Mouse (Mus musculus) gastrocnemius, postnatal 14 days (tissue): ENCODE data around the gene Oaz1. TPM values are rescaled to one million over a fixed set of nuclear protein-coding genes. Genes with fewer than 3 reads are reported as not detected.
"Not testable (repeated sequence)": the region's sequence is repeated elsewhere in the genome, so short reads cannot be mapped to it uniquely, and the experiment has no call there.

Source experiments
- DNase-seq: peaks from one replicate; pipeline ENCODE4 v3.0.0; 2021; ENCODE audit warnings: mixed read lengths
- intact Hi-C: fragments of 180-260 bp; cut with DNase I; formaldehyde crosslinking; loops from one replicate; pipeline ENCODE4 v1.15.1; 2025; ENCODE audit warnings: low total_unique reads
- total RNA-seq, 2 experiments: library from RNA; stranded (reverse); gene quantifications; 2 replicates each; pipeline ENCODE4 v1.2.3; 2021

Gene Oaz1
- total RNA-seq, 2 experiments from 2014 or later, result 787 to 812 TPM

DNA sequence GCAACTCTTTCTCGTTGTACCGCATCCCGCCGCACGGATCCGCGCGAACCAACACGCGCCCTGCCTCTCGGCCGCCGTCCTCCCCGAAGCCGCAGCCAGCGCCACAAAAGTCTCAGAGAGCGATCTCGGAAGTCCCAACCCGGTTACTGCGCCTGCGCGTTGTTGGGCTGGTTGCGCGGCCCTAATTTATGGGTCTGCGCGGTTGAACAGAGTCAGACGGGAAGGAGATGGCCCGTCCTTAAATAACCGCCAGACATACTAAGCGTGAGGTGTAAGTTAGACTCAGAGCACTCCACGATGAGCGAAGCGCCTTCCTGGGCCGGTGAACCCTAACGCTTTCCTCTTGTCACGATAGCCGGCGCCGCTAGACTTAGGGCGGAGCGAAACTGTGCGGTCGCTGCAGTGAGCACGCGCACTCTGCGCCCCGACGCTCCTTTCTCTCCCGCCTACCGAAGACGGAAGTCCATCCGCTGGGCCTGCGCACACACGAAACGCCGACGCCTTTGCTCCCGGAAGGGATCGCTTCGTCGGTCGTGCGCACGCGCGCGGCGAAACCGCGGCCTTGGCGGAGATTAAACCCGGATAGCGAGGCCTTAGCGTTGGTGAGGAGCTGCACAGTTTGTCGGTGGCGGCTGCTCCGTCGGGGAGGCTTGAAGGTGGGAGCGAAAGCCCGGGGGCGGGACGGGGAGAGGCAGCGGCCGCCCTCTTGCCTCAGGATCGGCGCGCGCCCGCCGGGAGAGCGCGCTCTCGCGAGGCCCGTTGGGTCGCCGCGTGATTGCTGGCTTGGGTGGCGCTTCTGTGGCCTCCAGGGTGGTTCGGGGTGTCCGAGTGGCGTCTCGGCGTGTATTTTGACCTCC lies 28.1 kb upstream of the Oaz1 start, which contains the start of the genes Sf3a2 and Plekhj1:
Sf3a2 (plus strand) TSS at position 49 of the 857 bp plus-strand sequence.
Plekhj1 (minus strand) TSS at position 477 of the 857 bp plus-strand sequence.
- DNase-seq, result peak; percentile 95
- intact Hi-C loops, result no loop called here

DNA sequence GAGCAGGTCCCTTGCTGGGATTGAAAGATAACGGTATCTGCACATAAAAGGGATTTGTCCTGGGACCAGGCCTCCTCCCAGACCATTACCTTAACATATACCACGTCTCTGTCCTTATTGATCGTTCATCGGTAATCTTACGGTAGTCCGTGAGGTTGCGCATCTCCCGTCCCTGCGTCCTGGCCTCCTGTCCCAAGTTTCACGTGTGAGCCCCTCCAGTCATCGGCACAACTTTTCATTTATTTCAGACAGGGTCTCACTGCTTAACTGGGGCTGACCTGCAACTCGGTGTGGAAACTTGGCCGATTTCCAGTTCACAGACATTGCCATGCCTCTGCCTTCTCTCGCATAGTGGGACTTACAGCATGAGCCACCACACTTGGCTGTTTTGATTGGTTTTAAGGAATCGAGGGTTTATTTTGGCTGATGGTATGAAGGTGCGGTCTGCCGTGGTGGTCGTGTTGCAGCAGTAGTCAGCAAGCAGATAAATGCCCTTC lies 27.3 kb upstream of the Oaz1 start:
- intact Hi-C loops, result no loop called here
- no peak for DNase-seq

- intact Hi-C loops, result loop anchor here (10.0 kb wide), 1 partner anchor 192 kb away; no protein-coding TSS in a partner anchor
- DNase-seq, result no peak
These were observed 24.1 kb upstream of the Oaz1 start for GRCm38 (mm10) chr10:80802204-80802912.

DNA sequence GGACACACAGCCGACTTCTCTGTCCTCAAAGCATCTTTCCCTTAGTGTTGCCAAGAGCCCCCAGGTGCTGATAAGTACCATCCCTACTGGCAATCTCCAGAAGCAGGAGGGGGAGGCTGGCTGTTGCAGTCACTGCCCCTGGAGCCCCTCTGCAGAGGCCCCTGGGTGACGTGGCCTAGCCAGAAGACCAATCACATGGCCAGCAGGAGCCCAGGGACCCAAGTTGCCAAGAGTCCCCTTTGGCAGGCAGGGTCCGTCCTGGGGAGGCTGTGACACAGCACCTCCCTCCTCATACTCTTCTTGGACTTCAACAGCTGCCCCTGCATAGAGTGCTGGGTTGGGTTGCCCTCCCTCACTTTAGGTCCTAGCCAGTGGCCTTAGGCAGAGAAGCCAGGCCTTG lies 23.5 kb upstream of the Oaz1 start:
- DNase-seq, result no peak
- intact Hi-C loops, result loop anchor here (10.0 kb wide), 1 partner anchor 192 kb away; no protein-coding TSS in a partner anchor

DNA sequence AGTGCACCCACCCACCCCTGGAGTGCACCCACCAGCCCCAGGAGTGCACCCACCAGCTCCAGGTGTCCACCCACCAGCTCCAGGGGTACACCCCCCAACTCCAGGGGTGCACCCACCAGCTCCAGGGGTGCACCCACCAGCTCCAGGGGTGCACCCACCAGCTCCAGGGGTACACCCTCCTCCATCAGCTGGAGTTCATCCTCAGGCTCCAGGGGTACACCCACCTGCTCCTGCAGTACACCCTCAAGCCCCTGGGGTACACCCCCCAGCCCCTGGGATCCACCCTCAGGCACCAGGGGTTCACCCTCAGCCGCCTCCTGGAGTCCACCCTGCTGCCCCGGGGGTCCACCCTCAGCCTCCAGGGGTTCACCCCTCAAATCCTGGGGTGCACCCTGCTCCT lies 22.1 kb upstream of the Oaz1 start:
- intact Hi-C loops, result loop anchor here (10.0 kb wide), 1 partner anchor 190 kb away; no protein-coding TSS in a partner anchor

GRCm38 (mm10) chr10:80804916-80805315 lies 21.5 kb upstream of the Oaz1 start, which contains the start of gene Amh:
Gene Amh, plus strand, starts transcription at chr10:80805243.
- DNase-seq, result no peak
- intact Hi-C loops, result loop anchor here (10.0 kb wide), 1 partner anchor 190 kb away; no protein-coding TSS in a partner anchor

More for the DNA sequence above, 22.1 kb upstream of the Oaz1 start:
- DNase-seq, result no peak

GRCm38 (mm10) chr10:80805322-80805721 lies 21.1 kb upstream of the Oaz1 start:
- no peak for DNase-seq
- intact Hi-C loops, result loop anchor here (10.0 kb wide), 1 partner anchor 189 kb away; no protein-coding TSS in a partner anchor

DNA sequence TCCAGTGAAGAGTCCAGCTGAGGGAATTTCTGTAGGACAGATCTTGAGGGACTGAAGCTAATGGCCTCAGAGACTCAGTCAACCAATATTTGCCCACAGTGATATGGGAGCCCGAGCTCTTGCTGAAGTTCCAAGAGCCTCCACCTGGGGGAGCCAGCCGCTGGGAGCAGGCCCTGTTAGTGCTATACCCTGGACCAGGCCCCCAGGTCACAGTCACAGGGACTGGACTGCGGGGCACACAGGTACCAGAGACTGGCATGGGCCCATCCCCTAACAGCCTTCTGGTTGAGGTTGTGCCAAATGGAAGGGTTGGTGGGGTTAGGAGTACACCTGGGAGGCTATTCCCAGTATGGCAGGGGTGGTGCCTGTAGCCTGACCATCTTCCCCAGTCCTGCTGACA lies 20.5 kb upstream of the Oaz1 start:
- peak; percentile 82 for DNase-seq
- intact Hi-C loops, result loop anchor here (10.0 kb wide), 1 partner anchor 189 kb away; no protein-coding TSS in a partner anchor

DNA sequence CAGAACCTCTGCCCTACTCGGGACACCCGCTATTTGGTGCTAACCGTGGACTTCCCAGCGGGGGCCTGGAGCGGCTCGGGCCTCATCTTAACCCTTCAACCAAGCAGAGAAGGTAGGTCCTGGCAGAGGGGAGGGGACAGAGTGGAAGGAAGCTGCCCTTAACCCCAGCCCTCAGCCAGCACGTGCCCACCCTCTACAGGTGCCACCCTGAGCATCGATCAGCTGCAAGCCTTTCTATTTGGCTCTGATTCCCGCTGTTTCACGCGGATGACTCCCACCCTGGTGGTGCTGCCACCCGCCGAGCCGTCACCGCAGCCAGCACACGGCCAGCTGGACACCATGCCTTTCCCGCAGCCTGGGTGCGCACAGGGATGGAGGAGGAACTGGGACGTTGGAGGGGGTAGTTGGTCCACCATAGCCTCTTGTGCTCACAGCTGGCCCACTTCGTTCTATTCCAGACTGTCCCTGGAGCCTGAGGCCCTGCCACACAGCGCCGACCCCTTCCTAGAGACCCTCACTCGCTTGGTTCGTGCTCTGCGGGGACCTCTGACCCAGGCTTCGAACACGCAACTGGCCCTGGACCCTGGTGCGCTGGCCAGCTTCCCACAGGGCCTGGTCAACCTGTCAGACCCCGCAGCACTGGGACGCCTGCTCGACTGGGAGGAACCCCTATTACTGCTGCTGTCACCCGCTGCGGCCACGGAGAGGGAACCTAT lies 20.0 kb upstream of the Oaz1 start:
- DNase-seq, result no peak
- intact Hi-C loops, result loop anchor here (10.0 kb wide), 1 partner anchor 188 kb away; no protein-coding TSS in a partner anchor

DNA sequence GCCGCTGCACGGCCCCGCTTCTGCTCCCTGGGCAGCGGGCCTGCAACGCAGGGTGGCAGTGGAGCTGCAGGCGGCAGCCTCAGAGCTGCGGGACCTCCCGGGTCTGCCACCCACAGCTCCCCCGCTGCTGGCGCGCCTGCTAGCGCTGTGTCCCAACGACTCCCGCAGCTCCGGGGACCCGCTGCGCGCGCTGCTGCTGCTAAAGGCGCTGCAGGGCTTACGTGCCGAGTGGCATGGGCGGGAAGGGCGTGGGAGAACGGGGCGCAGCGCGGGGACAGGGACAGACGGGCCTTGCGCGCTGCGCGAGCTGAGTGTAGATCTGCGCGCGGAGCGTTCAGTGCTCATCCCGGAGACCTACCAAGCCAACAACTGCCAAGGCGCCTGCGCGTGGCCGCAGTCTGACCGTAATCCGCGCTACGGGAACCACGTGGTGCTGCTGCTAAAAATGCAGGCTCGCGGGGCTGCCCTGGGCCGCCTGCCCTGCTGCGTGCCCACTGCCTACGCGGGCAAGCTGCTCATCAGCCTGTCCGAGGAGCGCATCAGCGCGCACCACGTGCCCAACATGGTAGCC lies 19.3 kb upstream of the Oaz1 start:
- intact Hi-C loops, result loop anchor here (10.0 kb wide), 1 partner anchor 188 kb away; no protein-coding TSS in a partner anchor
- peak; percentile 80 for DNase-seq

DNA sequence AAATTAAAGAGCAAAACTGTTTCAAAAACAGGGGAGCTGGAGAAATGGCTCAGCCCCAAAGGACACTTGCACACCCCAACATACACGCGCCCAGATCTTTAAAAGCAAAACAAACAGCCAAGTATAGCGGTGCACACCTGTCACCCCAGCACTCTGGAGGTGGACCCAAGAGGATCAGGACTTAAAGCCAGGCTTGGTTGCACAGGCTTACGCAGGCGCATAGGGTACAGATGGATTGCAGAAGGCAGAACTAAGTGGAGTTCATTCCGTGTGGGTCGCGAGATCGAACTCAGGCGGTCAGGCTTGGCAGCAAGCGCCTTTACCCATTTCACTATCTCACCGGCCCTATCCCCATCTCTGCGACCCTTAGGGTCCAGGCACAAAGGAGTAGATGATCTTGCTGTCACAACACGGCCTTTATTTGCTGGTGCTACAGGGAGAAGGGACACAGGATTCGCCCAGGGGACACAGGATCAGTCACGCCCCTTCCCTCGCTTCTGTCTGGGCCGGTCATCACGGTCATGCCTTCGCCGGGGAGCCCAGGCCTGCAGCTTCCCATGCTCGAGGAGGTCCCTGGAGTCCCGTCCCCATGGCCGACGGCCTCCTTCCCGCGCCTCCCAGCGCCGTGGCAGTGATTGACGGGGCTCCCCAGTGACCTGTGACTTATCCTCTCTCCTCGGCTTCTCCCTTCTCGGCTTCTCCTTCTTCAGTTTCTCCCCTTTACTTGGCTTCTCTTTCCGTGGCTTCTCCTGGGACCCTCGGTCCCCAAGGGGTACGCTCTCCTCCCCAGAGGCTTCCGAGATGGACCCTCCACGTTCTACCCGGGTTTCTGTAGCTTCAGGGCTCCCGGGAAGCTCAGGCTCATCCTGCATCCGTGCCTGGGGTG lies 18.1 kb upstream of the Oaz1 start:
- DNase-seq, result peak; percentile 3
- intact Hi-C loops, result loop anchor here (10.0 kb wide), 1 partner anchor 186 kb away; no protein-coding TSS in a partner anchor

DNA sequence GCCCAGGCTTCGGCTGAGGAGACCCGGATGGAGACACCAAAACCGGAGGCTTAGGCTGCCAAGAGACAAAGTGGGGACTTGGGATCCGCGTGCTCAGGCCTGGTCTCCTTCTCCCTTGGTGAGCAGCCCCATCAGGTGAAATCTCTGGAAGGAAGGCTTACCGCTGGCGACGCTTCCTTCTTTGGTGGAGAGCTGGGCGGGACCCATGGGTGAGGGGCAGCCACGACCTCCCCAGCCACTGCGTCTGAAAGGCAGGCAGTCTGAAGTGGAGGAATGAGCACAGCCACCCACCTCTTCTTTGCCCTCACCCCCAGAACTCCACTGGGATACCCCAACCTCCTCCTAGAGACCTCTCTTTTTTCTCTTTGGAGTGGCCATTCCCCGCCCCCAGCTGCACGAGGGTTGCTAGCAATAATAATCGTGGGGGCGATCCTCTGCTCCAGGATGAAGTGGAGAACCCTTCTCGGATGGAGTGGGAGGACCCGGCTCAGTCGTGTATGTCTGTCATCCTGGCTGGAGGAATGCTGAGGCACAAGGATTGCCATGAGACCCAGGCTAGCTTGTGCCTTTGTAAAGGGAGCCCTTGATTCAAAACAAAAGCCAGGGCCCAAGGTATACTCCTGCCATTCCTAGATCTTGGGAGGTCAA lies 17.3 kb upstream of the Oaz1 start:
- intact Hi-C loops, result loop anchor here (10.0 kb wide), 1 partner anchor 186 kb away; no protein-coding TSS in a partner anchor
- peak; percentile 3 for DNase-seq

GRCm38 (mm10) chr10:80810084-80810483 lies 16.4 kb upstream of the Oaz1 start:
- intact Hi-C loops, result no loop called here
- peak; percentile 11 for DNase-seq

DNA sequence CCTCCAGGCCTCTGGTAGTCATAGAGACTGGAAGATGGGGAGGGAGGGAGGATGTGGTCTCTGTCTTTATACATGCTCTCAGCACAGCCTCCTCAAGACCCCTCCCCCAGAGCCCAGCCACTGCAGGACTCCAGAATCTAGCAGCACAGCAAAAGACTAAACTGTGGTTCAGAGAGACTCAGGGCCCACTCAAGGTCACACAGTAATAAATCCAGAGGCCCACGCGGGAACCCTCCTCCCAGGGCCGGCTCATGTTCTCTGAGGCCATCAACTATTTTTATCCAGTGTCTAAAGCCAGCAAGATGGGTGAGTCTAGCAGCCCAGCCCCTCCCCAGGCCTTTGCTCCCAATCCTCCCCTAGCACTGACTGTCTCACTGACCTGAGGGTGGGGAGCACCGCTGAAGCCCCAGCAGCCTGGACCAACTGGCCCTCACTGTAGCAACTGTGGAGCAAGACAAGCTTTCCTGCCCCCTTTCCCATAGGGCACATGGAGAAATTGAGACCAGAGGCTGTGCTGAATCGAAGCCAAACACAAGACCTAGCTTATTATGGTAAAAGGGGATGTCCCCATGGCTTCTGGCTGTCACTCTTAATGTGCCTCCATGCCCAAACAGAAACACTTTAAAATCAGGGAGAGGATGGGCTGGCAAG lies 13.9 kb upstream of the Oaz1 start:
- DNase-seq, result peak; percentile 41

DNA sequence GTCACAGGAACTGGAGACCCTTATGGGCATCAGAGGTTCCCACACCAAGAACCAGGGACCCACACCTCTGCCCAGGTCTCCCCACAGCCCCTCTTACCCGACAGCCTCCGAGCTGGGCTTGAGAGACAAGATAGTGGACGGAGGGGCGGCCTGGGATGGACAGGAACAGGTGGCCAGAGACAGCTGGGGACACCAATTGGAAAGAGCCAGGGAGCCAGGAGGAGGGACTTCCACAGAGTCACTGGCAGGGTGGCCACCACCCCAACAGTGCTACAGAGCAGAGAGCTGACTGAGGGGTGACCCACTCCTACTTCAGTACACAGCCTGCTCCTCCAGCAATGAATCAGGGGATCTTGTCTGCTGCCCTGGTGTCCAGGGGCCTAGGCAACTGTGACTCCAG lies 13.1 kb upstream of the Oaz1 start, which contains the start of gene Jsrp1:
Jsrp1 (minus strand) TSS at position 133 of the 400 bp plus-strand sequence.
- DNase-seq, result peak; percentile 83
- intact Hi-C loops, result no loop called here

More for the DNA sequence above, 13.9 kb upstream of the Oaz1 start:
- intact Hi-C loops, result no loop called here

DNA sequence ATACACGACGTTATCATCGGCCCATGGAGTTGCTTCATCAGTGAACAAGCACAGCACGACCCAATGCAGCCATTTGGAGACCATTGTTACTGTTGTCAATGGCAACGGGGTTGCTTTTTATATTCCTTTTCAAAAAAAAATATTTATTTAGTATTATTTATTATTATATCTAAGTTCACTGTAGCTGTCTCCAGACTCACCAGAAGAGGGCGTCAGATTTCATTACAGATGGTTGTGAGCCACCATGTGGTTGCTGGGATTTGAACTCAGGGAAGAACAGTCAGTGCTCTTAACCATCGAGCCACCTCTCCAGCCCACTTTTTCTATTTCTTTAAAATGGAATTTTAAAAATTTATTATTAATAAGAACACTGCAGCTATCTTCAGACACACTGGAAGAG lies 11.7 kb upstream of the Oaz1 start:
- no peak for DNase-seq
- intact Hi-C loops, result no loop called here

GRCm38 (mm10) chr10:80816303-80816702 lies 10.2 kb upstream of the Oaz1 start:
- DNase-seq, intact Hi-C loops: not testable (repeated sequence)
